Mouse (Mus musculus): ENCODE measurements around the gene Cabp2. TPM values are rescaled to one million over a fixed set of nuclear protein-coding genes. Genes with fewer than 3 reads are reported as not detected.

Cabp2 gene
- polyA plus RNA-seq, 1 experiment from 2014 or later: not detected

Other genes with a start within 250 kb of the Cabp2 start
- gene Chka, start 229.8 kb upstream of the Cabp2 start, polyA plus RNA-seq (2014; fragmentation: Nextera tagmentation; extraction: Ambion mirVana): 47.3 and 47.7 TPM in 2 replicates
- gene Tcirg1, start 174.4 kb upstream of the Cabp2 start, polyA plus RNA-seq (2014; fragmentation: Nextera tagmentation; extraction: Ambion mirVana): 27.3 and 28.8 TPM in 2 replicates
- 259 and 263 TPM in 2 replicates for gene Ndufs8, start 168.8 kb upstream of the Cabp2 start, polyA plus RNA-seq (2014; fragmentation: Nextera tagmentation; extraction: Ambion mirVana)
- gene Aldh3b1, start 151.8 kb upstream of the Cabp2 start, polyA plus RNA-seq (2014; fragmentation: Nextera tagmentation; extraction: Ambion mirVana): 0.47 and 0.67 TPM in 2 replicates
- 6.0 and 7.1 TPM in 2 replicates for gene Unc93b1, start 146.4 kb upstream of the Cabp2 start, polyA plus RNA-seq (2014; fragmentation: Nextera tagmentation; extraction: Ambion mirVana)
- not detected in 2 replicates for gene Aldh3b3, start 122.9 kb upstream of the Cabp2 start, polyA plus RNA-seq (2014; fragmentation: Nextera tagmentation; extraction: Ambion mirVana)
- gene Aldh3b2, start 109.2 kb upstream of the Cabp2 start, polyA plus RNA-seq (2014; fragmentation: Nextera tagmentation; extraction: Ambion mirVana): 2.6 TPM in 2 replicates
- 3.3 and 4.3 TPM in 2 replicates for gene Acy3, start 95.0 kb upstream of the Cabp2 start, polyA plus RNA-seq (2014; fragmentation: Nextera tagmentation; extraction: Ambion mirVana)
- 0.08 TPM in 1 of 2 replicates, not detected in the other for gene Tbx10, start 88.8 kb upstream of the Cabp2 start, polyA plus RNA-seq (2014; fragmentation: Nextera tagmentation; extraction: Ambion mirVana)
- gene Nudt8, start 81.0 kb upstream of the Cabp2 start, polyA plus RNA-seq (2014; fragmentation: Nextera tagmentation; extraction: Ambion mirVana): 29.7 and 32.6 TPM in 2 replicates
- 2.5 TPM in 2 replicates for gene Gm49405, start 81.0 kb upstream of the Cabp2 start, polyA plus RNA-seq (2014; fragmentation: Nextera tagmentation; extraction: Ambion mirVana)
- 4.1 TPM in 2 replicates for gene Doc2g, start 78.3 kb upstream of the Cabp2 start, polyA plus RNA-seq (2014; fragmentation: Nextera tagmentation; extraction: Ambion mirVana)
- gene Ndufv1, start 68.8 kb upstream of the Cabp2 start, polyA plus RNA-seq (2014; fragmentation: Nextera tagmentation; extraction: Ambion mirVana): 198 and 208 TPM in 2 replicates
- gene Gstp1, start 43.6 kb upstream of the Cabp2 start, polyA plus RNA-seq (2014; fragmentation: Nextera tagmentation; extraction: Ambion mirVana): 437 and 462 TPM in 2 replicates
- gene Gstp2, start 35.6 kb upstream of the Cabp2 start, polyA plus RNA-seq (2014; fragmentation: Nextera tagmentation; extraction: Ambion mirVana): 1.1 TPM in 2 replicates
- 0.23 TPM in 1 of 2 replicates, not detected in the other for gene Gstp3, start 22.0 kb upstream of the Cabp2 start, polyA plus RNA-seq (2014; fragmentation: Nextera tagmentation; extraction: Ambion mirVana)
- 77.5 and 81.6 TPM in 2 replicates for gene Cdk2ap2, start 15.6 kb downstream of the Cabp2 start, polyA plus RNA-seq (2014; fragmentation: Nextera tagmentation; extraction: Ambion mirVana)
- 4.8 and 5.8 TPM in 2 replicates for gene Pitpnm1, start 18.4 kb downstream of the Cabp2 start, polyA plus RNA-seq (2014; fragmentation: Nextera tagmentation; extraction: Ambion mirVana)
- 91.2 and 93.7 TPM in 2 replicates for gene Aip, start 44.3 kb downstream of the Cabp2 start, polyA plus RNA-seq (2014; fragmentation: Nextera tagmentation; extraction: Ambion mirVana)
- gene Gpr152, start 58.2 kb downstream of the Cabp2 start, polyA plus RNA-seq (2014; fragmentation: Nextera tagmentation; extraction: Ambion mirVana): not detected in 2 replicates
- not detected in 2 replicates for gene Cabp4, start 62.5 kb downstream of the Cabp2 start, polyA plus RNA-seq (2014; fragmentation: Nextera tagmentation; extraction: Ambion mirVana)
- gene Coro1b, start 67.0 kb downstream of the Cabp2 start, polyA plus RNA-seq (2014; fragmentation: Nextera tagmentation; extraction: Ambion mirVana): 116 and 124 TPM in 2 replicates
- 1.1 and 1.5 TPM in 2 replicates for gene Ptprcap, start 72.0 kb downstream of the Cabp2 start, polyA plus RNA-seq (2014; fragmentation: Nextera tagmentation; extraction: Ambion mirVana)
- gene Rps6kb2, start 81.8 kb downstream of the Cabp2 start, polyA plus RNA-seq (2014; fragmentation: Nextera tagmentation; extraction: Ambion mirVana): 44.7 and 48.9 TPM in 2 replicates
- 2.1 TPM in 2 replicates for gene Carns1, start 93.9 kb downstream of the Cabp2 start, polyA plus RNA-seq (2014; fragmentation: Nextera tagmentation; extraction: Ambion mirVana)
- 0.89 and 1.2 TPM in 2 replicates for gene Tbc1d10c, start 109.7 kb downstream of the Cabp2 start, polyA plus RNA-seq (2014; fragmentation: Nextera tagmentation; extraction: Ambion mirVana)
- 952 and 995 TPM in 2 replicates for gene Ppp1ca, start 110.5 kb downstream of the Cabp2 start, polyA plus RNA-seq (2014; fragmentation: Nextera tagmentation; extraction: Ambion mirVana)
- 52.5 and 54.9 TPM in 2 replicates for gene Rad9a, start 120.1 kb downstream of the Cabp2 start, polyA plus RNA-seq (2014; fragmentation: Nextera tagmentation; extraction: Ambion mirVana)
- 5.0 and 7.4 TPM in 2 replicates for gene Clcf1, start 132.7 kb downstream of the Cabp2 start, polyA plus RNA-seq (2014; fragmentation: Nextera tagmentation; extraction: Ambion mirVana)
- gene AC109138.7, start 132.8 kb downstream of the Cabp2 start, polyA plus RNA-seq (2014; fragmentation: Nextera tagmentation; extraction: Ambion mirVana): not detected in 2 replicates
- 11.5 and 12.6 TPM in 2 replicates for gene Pold4, start 150.3 kb downstream of the Cabp2 start, polyA plus RNA-seq (2014; fragmentation: Nextera tagmentation; extraction: Ambion mirVana)
- gene Ssh3, start 187.6 kb downstream of the Cabp2 start, polyA plus RNA-seq (2014; fragmentation: Nextera tagmentation; extraction: Ambion mirVana): 4.2 and 4.4 TPM in 2 replicates
- 5.6 and 7.5 TPM in 2 replicates for gene Ankrd13d, start 201.6 kb downstream of the Cabp2 start, polyA plus RNA-seq (2014; fragmentation: Nextera tagmentation; extraction: Ambion mirVana)
- gene Grk2, start 224.6 kb downstream of the Cabp2 start, polyA plus RNA-seq (2014; fragmentation: Nextera tagmentation; extraction: Ambion mirVana): 15.4 and 16.6 TPM in 2 replicates

Data from limb, embryonic 11.5 days (tissue).